Mouse (Mus musculus): ENCODE measurements around the gene Catsperd.

DNA sequence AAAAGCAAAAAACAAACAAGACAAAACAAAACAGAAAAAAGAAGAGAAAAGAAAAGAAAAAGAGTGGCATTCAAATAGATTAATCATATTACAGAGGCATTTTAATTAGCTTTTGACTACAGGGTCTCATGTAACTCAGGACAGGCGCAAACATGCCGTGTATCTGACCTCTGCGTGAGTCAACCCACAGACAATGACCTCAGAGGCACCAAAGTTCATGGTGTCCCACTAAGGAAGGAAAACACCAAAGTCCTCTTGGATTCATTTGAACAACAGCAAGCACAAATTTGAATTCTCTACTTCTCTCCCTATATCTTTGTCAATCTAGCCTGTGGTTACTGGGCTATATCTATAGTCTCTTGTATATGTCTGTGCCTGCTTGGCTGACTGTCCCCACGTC lies 15.3 kb downstream of the Catsperd start:
- TF ChIP-seq CTCF (IDR thresholded peaks at IDR 0.05; ENCODE audit: extremely low read depth, insufficient read length, insufficient replicate concordance, low read depth, low read length), result no peak
- no peak for TF ChIP-seq POLR2A (IDR thresholded peaks at IDR 0.05; ENCODE audit: low read depth, low read length)
